Mouse (Mus musculus): ENCODE data around the gene Myo18b.

Gene Myo18b

DNA sequence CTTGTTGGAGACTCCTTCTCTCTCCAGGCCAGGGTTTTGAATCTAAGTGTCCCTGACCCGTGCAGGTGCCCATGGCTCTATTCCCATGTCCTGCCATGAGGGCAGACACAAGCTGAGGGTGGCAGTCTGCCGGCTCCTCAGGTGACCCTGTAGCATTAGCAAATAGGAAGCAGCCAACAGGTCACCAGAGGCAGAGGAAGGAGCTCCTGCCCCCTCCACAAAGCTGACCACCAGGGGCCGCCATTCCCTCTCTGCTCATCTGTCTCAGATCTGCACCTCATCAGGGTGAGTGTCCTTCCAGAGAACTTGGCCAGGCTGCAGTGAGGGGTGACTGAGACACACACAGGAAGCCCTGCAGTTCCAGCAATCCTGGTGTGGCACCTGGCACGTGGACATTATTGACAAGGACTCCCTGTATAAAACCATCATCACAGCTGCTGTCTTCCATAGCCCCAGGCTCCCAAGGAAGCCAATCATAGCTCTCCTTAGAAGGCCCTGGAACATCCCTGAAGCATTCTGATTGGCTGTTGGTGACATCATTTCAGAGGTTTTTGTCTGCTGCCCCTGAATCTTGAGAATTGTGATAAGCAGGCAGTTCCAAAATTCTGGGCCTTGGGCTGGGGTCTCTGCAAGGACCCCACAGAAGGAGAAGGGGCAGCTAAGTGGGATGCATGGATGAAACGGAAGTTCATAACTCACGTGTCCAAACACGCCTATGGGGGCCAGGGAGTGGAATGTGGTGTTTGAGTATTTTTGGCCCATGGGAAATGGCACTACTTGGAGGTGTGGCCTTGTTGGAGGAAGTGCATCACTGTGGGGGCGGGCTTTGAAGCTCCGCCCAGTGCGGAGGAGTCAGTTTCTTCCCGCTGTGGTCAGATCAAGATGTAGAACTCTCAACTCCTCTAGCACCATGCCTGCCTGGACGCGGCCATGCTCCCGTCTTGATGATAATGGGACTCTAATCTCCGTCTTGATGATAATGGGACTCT lies 104.1 kb downstream of the Myo18b start:
- no peak for DNase-seq

GRCm38 (mm10) chr5:112790376-112791111 lies 105.6 kb downstream of the Myo18b start:
- no peak for DNase-seq

DNA sequence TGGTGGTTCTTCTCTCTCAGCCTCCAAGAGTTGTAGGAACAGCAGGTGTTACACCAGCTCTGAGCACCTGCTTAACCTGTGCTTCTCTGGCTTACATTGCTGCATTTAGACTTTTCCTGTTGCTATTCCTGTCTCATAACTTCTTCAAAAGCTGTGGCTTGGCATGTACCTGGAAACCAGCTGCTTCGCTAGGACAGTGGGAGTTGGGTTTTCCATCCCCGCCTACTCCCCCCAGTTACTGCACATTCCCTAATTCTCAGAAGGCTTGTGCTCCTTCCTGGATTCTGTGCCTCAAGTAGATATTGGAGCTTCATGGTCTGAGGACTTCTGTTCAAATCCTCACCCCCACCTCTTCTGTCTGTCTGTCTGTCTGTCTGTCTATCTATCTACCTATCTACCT lies 107.7 kb downstream of the Myo18b start:
- DNase-seq: no peak

DNA sequence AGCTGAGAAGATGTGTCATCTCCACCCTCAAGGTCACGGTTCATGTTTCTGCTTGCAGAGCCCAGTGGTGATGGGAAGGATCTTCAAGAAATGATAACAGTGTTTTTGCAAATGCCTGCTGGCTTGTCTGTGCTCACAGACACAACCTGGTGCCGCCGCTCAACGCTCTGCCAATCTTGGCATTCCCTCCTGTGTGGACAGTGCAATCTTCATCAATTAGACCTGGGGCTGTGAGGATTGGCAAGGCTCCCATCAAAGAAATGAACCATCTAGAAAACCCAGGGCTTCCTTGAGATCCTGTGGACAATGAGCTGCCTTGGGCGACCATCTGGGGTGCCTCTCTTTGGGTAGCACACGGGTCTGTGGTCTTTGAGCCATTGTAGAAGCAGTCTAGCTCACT lies 109.4 kb downstream of the Myo18b start:
- DNase-seq: no peak

GRCm38 (mm10) chr5:112786031-112786430 lies 110.1 kb downstream of the Myo18b start:
- DNase-seq: no peak

- no peak for DNase-seq
These were observed 114.4 kb downstream of the Myo18b start for GRCm38 (mm10) chr5:112781719-112782118.

- peak; percentile 17 for DNase-seq
These were observed 114.9 kb downstream of the Myo18b start for GRCm38 (mm10) chr5:112781231-112781630.

- peak; percentile 43 for DNase-seq
These were observed 115.8 kb downstream of the Myo18b start for GRCm38 (mm10) chr5:112780383-112780782.

- DNase-seq: no peak
These were observed 119.3 kb downstream of the Myo18b start for GRCm38 (mm10) chr5:112776781-112777405.

DNA sequence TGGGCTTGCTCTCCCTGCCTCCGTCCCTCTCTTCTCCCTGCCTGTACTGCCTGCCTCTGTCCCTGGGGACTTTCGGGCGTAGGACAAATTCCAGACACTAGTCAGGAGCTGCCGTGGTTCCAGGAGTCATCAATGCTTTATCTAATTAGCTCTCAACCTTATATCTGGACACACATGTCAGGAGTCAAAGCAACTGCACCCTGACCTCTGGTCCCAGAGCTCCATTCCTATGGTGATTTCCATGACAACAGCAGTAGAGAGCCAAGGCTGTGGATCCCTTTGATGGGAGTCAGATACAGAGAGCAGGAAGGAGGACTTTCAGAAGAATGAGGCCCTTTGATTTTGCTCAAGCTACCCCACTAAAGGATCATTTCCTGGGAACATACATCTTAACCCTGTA lies 122.7 kb downstream of the Myo18b start:
- DNase-seq: no peak

DNA sequence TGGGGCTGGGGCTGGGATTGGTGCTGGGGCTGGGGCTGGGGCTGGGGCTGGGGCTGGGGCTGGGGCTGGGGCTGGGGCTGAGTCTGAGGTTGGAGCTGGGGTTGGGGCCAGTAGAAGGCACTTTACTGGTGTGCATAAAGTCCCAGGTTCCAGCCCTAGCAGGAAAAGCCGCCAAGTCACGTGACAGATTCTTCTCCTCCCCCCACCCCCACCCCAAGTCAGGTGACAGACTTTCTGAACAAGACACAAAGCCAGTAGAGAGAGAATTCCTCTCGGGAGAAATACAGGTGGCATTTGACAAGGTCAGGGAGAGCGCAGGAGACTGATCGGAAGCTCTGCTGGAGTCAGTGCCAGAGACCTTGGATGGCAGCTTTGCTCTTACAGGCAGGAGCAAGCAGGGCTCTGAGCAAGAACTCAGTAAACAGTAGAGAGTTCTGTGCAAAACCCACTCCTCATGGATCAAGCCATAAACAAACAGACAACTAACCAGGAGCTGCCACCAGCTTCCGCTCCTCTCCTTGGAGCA lies 124.7 kb downstream of the Myo18b start:
- DNase-seq: no peak

DNA sequence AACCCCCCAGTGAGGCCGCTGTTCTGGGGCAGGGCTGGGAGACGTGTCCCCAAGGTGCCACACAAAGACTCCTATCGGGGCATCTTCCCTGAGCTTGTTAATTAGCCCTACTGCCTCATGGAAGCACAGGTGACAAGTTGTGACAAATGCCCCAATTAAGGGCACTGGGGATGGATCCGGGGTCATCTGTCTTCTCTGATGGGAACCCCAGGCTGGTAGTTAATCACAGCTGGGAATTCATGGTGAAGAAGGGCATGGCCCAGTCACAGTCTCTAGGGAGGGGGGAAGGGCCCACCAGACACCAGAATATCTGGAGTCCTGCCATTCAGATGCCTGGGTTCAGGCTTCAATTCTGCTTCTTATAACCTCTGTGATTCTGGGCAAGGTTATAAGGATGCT lies 126.4 kb downstream of the Myo18b start:
- no peak for DNase-seq

DNA sequence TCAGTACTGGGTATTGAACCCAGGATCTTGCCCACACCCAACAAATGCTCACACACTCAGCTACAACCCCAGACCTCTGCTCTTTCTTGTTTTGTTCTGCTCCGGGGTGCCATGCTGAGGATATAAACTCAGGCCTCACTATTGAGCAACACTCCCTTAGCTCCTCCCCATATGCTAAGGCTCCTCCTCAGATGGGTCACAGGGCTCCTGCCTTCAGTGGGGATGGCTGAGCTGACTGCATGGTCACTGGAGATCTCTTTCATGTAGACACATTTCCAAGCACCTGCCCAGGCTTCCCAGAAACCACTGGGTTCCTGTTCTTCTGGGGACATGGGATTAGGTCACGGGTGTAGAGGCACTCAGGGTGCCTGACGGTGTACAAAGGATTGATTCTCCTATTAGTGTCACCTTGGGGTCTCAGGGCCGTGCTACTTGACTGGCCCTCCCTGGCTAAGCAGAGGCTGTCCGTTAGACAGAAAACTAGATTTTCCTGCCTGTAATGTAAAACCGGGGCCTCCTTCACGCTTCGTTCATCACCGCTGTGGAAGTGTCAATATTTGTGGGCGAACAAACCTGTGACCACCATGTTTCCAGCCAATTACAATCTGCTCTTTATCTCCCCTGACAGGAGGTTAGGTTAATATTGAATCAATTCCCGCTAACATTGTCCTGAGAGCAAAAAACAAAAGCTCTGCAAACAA lies 127.0 kb downstream of the Myo18b start:
- DNase-seq: no peak

DNA sequence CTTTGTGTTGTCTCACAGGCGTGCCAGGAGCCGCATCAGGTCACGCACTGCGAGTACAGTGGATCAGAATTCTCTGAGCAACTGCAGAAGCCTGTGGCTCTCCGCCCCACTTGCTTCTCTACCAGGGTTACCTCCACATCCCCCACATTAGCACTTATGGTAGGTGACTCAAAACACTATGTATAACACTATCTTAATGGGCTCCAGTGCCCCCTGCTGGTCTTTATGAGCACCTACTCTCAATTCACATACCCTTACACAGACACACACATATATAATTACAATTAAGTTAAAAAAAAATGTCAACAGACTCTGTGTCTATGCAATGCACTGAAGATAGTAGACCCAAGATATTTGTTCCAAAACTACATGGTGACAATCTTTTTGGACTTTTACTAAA lies 127.6 kb downstream of the Myo18b start:
- DNase-seq: no peak

DNA sequence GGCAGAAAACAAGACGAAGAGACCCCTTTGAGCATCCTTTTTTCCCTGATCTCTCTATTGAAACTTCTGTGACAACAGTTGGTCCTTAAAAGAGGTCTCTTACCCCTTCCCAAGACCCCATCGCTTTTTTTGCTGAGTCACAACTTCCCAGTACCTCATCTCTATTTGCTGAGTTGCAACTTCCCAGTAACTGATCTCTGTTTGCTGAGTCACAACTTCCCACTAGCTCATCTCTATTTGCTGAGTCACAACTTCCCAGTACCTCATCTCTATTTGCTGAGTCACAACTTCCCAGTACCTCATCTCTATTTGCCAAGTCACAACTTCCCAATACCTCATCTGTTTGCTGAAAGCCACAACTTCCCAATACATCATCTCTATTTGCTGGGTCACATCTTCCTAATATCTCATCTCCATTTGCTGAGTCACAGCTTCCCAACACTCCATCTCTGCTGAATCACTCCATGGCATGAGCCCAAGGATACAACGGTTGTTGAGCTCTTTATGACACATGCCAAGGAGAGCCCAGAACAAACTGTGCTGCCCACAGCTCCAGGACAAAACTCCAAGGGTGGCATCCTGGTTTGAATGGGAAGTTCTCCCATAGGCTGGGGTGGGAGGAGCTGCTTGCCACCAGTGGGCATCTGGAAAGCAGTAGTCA lies 134.6 kb downstream of the Myo18b start:
- DNase-seq: no peak

DNA sequence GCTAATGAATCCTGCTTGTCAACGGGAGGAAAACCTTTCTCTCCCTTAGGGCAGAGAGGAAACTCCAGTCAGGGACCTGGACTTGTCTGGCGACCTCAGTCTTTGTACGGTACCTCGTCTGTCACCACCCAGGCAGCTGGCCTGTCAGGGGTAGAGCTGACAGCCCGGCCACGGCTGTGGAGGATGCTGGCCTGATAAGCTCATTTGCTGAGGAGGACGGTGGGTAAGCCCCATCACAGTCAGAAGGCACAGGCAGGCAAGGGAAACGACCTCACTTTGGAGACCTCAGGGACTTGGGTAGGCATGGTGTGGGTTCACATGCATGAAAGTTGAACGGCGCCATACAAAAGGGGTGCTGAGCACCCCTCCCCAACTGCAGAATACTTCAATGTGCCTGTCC lies 140.6 kb downstream of the Myo18b start:
- DNase-seq: no peak

DNA sequence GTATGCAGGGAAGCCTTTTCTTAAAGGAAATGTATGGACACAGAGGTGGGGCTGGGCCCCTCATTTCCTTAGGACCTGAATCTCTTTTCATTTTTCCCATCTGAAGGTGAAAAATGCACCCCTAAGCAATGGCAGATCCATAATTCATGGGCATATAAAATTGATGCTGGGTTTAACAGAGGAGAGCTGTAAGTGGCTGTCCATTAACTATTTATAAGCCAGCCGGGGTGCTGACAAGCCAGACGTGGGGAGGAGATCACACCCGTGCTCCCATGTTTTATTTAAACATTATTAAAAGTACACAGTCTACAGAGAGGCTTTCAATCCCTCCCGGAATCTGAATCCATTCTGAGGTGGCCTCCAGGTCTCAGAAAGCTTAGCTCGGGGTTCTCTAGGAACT lies 146.5 kb downstream of the Myo18b start:
- DNase-seq: no peak

GRCm38 (mm10) chr5:112748001-112748719 lies 148.0 kb downstream of the Myo18b start:
- DNase-seq: no peak

GRCm38 (mm10) chr5:112747306-112747930 lies 148.7 kb downstream of the Myo18b start:
- no peak for DNase-seq

GRCm38 (mm10) chr5:112745176-112745575 lies 151.0 kb downstream of the Myo18b start:
- no peak for DNase-seq

- peak; percentile 41 for DNase-seq
These were observed 151.6 kb downstream of the Myo18b start for GRCm38 (mm10) chr5:112744571-112744970.

All from cerebellum, adult 8-10 months (tissue).